Mouse (Mus musculus) lung, embryonic 15.5 days (tissue): ENCODE results near the gene Ccdc33. TPM values are rescaled to one million over a fixed set of nuclear protein-coding genes. Genes with fewer than 3 reads are reported as not detected.

Experiments
- ATAC-seq: fragments of 200-750 bp; cut with Nextera tagmentation; 2 replicates; pipeline ENCODE4 v1.8.0; 2017; ENCODE audit warnings: moderate number of reproducible peaks, borderline replicate concordance; ENCODE audit not compliant: low FRiP score, low TSS enrichment; ENCODE audit errors: extremely low read depth
- H3K27ac ChIP-seq: fragments of 300-500 bp; sonication (generic); 2 replicates; pipeline ENCODE4 v1.5.1; 2015; ENCODE audit warnings: moderate library complexity, mild to moderate bottlenecking, inconsistent platforms
- H3K27me3 ChIP-seq: fragments of 300-500 bp; sonication (generic); 2 replicates; pipeline ENCODE4 v1.6.1; 2015; ENCODE audit warnings: inconsistent platforms
- H3K36me3 ChIP-seq: fragments of 300-500 bp; sonication (generic); 2 replicates; pipeline ENCODE4 v1.6.1; 2015; ENCODE audit warnings: inconsistent platforms
- H3K4me1 ChIP-seq: fragments of 300-500 bp; sonication (generic); 2 replicates; pipeline ENCODE4 v1.6.1; 2015; ENCODE audit warnings: inconsistent platforms
- H3K4me2 ChIP-seq: fragments of 300-500 bp; sonication (generic); 2 replicates; pipeline ENCODE4 v1.6.1; 2015; ENCODE audit warnings: inconsistent platforms, mild to moderate bottlenecking, moderate library complexity
- H3K4me3 ChIP-seq: fragments of 300-500 bp; sonication (generic); 2 replicates; pipeline ENCODE4 v1.5.1; 2015; ENCODE audit warnings: mild to moderate bottlenecking, inconsistent platforms
- H3K9ac ChIP-seq: fragments of 300-500 bp; sonication (generic); 2 replicates; pipeline ENCODE4 v1.6.1; 2015; ENCODE audit warnings: inconsistent platforms
- H3K9me3 ChIP-seq: fragments of 300-500 bp; sonication (generic); 2 replicates; pipeline ENCODE4 v1.6.1; 2016; ENCODE audit warnings: inconsistent platforms
- WGBS: fragments of 180-500 bp; shearing (Covaris S2); methylation state at CpG from one replicate; pipeline ENCODE4 v1.1.7; 2015; 5-methylcytosine and 5-hydroxymethylcytosine counted together
- polyA plus RNA-seq: library from polyadenylated mRNA; unstranded; fragments of >200 nt; fragmentation: Nextera tagmentation; extraction: Ambion mirVana; gene quantifications from 2 replicates; pipeline ENCODE4 v1.2.1, GENCODE M21; 2015

Ccdc33 gene
- polyA plus RNA-seq, 1 experiment from 2014 or later = 0.16 TPM

GRCm38 (mm10) chr9:58125811-58126210, 7.2 kb upstream of the Ccdc33 start:
- 16% methylated on average over 4 of the region's 4 CpGs for WGBS
- Histone ChIP-seq H3K9me3 (no peaks in the 10 kb centered on the region), H3K4me3 (no peak overlapping the region), H3K4me2 (no peak overlapping the region), H3K4me1 (peaks cover 29% of the 10 kb centered on the region), H3K27ac (no peak overlapping the region), H3K27me3 (peaks cover 6% of the 10 kb centered on the region; the same call in 1 of the 2 replicates), H3K36me3 (no peaks in the 10 kb centered on the region), H3K9ac (no peak overlapping the region)
- no peak for ATAC-seq

GRCm38 (mm10) chr9:58125085-58125484, 6.5 kb upstream of the Ccdc33 start:
- no peak overlapping the region for H3K4me2 ChIP-seq
- H3K27me3 ChIP-seq = peaks cover 6% of the 10 kb centered on the region; the same call in 1 of the 2 replicates
- no peak overlapping the region for H3K27ac ChIP-seq
- peaks cover 29% of the 10 kb centered on the region for H3K4me1 ChIP-seq
- H3K9ac ChIP-seq = no peak overlapping the region
- no peaks in the 10 kb centered on the region for H3K9me3 ChIP-seq
- ATAC-seq = no peak
- no peaks in the 10 kb centered on the region for H3K36me3 ChIP-seq
- H3K4me3 ChIP-seq = no peak overlapping the region
- WGBS = 40% methylated on average over 3 of the region's 3 CpGs

GRCm38 (mm10) chr9:58116024-58116651, 2.5 kb downstream of the Ccdc33 start:
- Histone ChIP-seq H3K27ac (no peak overlapping the region), H3K9me3 (no peaks in the 10 kb centered on the region), H3K4me3 (no peak overlapping the region), H3K9ac (no peak overlapping the region), H3K4me1 (peaks cover 34% of the 10 kb centered on the region), H3K36me3 (no peaks in the 10 kb centered on the region), H3K27me3 (peaks cover 12% of the 10 kb centered on the region), H3K4me2 (no peak overlapping the region)
- 40% methylated on average over 7 of the region's 7 CpGs for WGBS
- no peak for ATAC-seq

- ATAC-seq = no peak
- Histone ChIP-seq H3K4me2 (no peak overlapping the region), H3K36me3 (no peaks in the 10 kb centered on the region), H3K9ac (no peak overlapping the region), H3K27me3 (peaks cover 12% of the 10 kb centered on the region), H3K9me3 (no peaks in the 10 kb centered on the region), H3K4me1 (peaks cover 34% of the 10 kb centered on the region), H3K4me3 (no peak overlapping the region), H3K27ac (no peak overlapping the region)
- 40% methylated on average over 7 of the region's 7 CpGs for WGBS
These were observed 3.2 kb downstream of the Ccdc33 start for GRCm38 (mm10) chr9:58115297-58115925.

- no peak for ATAC-seq
- WGBS = 18% methylated on average over 9 of the region's 9 CpGs
- Histone ChIP-seq H3K4me3 (no peak overlapping the region), H3K27ac (no peak overlapping the region), H3K9me3 (no peaks in the 10 kb centered on the region), H3K36me3 (no peaks in the 10 kb centered on the region), H3K9ac (no peak overlapping the region), H3K4me2 (peak overlapping the region; percentile 47), H3K4me1 (peaks cover 34% of the 10 kb centered on the region), H3K27me3 (peaks cover 12% of the 10 kb centered on the region)
These were observed 4.6 kb downstream of the Ccdc33 start for GRCm38 (mm10) chr9:58114019-58114418.

GRCm38 (mm10) chr9:58113279-58113884, 5.2 kb downstream of the Ccdc33 start:
- H3K27me3 ChIP-seq = peaks cover 12% of the 10 kb centered on the region
- ATAC-seq = peak; percentile 33
- H3K9ac ChIP-seq = no peak overlapping the region
- peak overlapping the region; percentile 47 for H3K4me2 ChIP-seq
- H3K4me3 ChIP-seq = peak overlapping the region; percentile 19; the same call in 1 of the 2 replicates
- peaks cover 31% of the 10 kb centered on the region for H3K4me1 ChIP-seq
- 11% methylated on average over 22 of the region's 22 CpGs for WGBS
- no peaks in the 10 kb centered on the region for H3K9me3 ChIP-seq
- no peaks in the 10 kb centered on the region for H3K36me3 ChIP-seq
- H3K27ac ChIP-seq = peak overlapping the region; percentile 44

GRCm38 (mm10) chr9:58112866-58113278, 5.8 kb downstream of the Ccdc33 start:
- no peak overlapping the region for H3K9ac ChIP-seq
- H3K9me3 ChIP-seq = no peaks in the 10 kb centered on the region
- H3K27ac ChIP-seq = peak overlapping the region; percentile 44
- H3K4me3 ChIP-seq = no peak overlapping the region
- peaks cover 29% of the 10 kb centered on the region for H3K4me1 ChIP-seq
- ATAC-seq = 0 out of 2 replicates have a peak, but pooled peaks have one; percentile 21
- 12% methylated on average over 6 of the region's 6 CpGs for WGBS
- no peaks in the 10 kb centered on the region for H3K36me3 ChIP-seq
- peak overlapping the region; percentile 47 for H3K4me2 ChIP-seq
- H3K27me3 ChIP-seq = peaks cover 12% of the 10 kb centered on the region

GRCm38 (mm10) chr9:58112321-58112751, 6.3 kb downstream of the Ccdc33 start:
- 0 out of 2 replicates have a peak overlapping the region, but pooled peaks have one; percentile 7 for H3K27ac ChIP-seq
- peaks cover 12% of the 10 kb centered on the region for H3K27me3 ChIP-seq
- 0 out of 2 replicates have a peak, but pooled peaks have one; percentile 33 for ATAC-seq
- H3K4me3 ChIP-seq = no peak overlapping the region
- peak overlapping the region; percentile 47; the same call in 1 of the 2 replicates for H3K4me2 ChIP-seq
- no peak overlapping the region for H3K9ac ChIP-seq
- H3K4me1 ChIP-seq = peaks cover 29% of the 10 kb centered on the region
- H3K9me3 ChIP-seq = no peaks in the 10 kb centered on the region
- 20% methylated on average over 6 of the region's 6 CpGs for WGBS
- H3K36me3 ChIP-seq = no peaks in the 10 kb centered on the region

- no peak for ATAC-seq
- Histone ChIP-seq H3K36me3 (no peaks in the 10 kb centered on the region), H3K27ac (no peak overlapping the region), H3K9me3 (no peaks in the 10 kb centered on the region), H3K4me3 (no peak overlapping the region), H3K9ac (no peak overlapping the region), H3K4me1 (peaks cover 29% of the 10 kb centered on the region), H3K27me3 (peaks cover 12% of the 10 kb centered on the region), H3K4me2 (no peak overlapping the region)
- 64% methylated on average over 6 of the region's 6 CpGs for WGBS
These were observed 7.2 kb downstream of the Ccdc33 start for GRCm38 (mm10) chr9:58111431-58111830.

- no peak for ATAC-seq
- H3K4me1 ChIP-seq = peaks cover 29% of the 10 kb centered on the region
- H3K36me3 ChIP-seq = no peaks in the 10 kb centered on the region
- 58% methylated on average over 5 of the region's 5 CpGs for whole genome bisulfite sequencing
- no peak overlapping the region for H3K4me3 ChIP-seq
- no peak overlapping the region for H3K4me2 ChIP-seq
- H3K9ac ChIP-seq = no peak overlapping the region
- peaks cover 12% of the 10 kb centered on the region for H3K27me3 ChIP-seq
- no peaks in the 10 kb centered on the region for H3K9me3 ChIP-seq
- H3K27ac ChIP-seq = no peak overlapping the region
These were observed 7.8 kb downstream of the Ccdc33 start for GRCm38 (mm10) chr9:58110787-58111186.

GRCm38 (mm10) chr9:58107494-58107893, 11.1 kb downstream of the Ccdc33 start:
- Histone ChIP-seq H3K36me3 (no peaks in the 10 kb centered on the region), H3K4me3 (no peak overlapping the region), H3K4me1 (peaks cover 8% of the 10 kb centered on the region; the same call in 1 of the 2 replicates), H3K27me3 (no peaks in the 10 kb centered on the region), H3K4me2 (no peak overlapping the region), H3K27ac (no peak overlapping the region), H3K9me3 (no peaks in the 10 kb centered on the region), H3K9ac (no peak overlapping the region)
- WGBS = 55% methylated on average over 5 of the region's 5 CpGs
- ATAC-seq = no peak
